Mouse (Mus musculus): ENCODE data around the gene Spag16. TPM values are rescaled to one million over a fixed set of nuclear protein-coding genes. Genes with fewer than 3 reads are reported as not detected.
"Not testable (repeated sequence)": the region's sequence is repeated elsewhere in the genome, so short reads cannot be mapped to it uniquely, and the experiment has no call there.

Gene Spag16
- total RNA-seq (2017): not detected in 3 replicates

- ATAC-seq (replicated peaks; ENCODE audit: insufficient number of reproducible peaks, low FRiP score, low TSS enrichment, poor library complexity, severe bottlenecking): no peak
These were observed at the start of gene Spag16 for GRCm38 (mm10) chr1:69826806-69827703. Gene Spag16 (plus strand): TSS chr1:69826970.

GRCm38 (mm10) chr1:69785129-69785528 is 41.6 kb upstream of the Spag16 start:
- no peak for ATAC-seq (replicated peaks; ENCODE audit: insufficient number of reproducible peaks, low FRiP score, low TSS enrichment, poor library complexity, severe bottlenecking)

GRCm38 (mm10) chr1:69786716-69787115 is 40.1 kb upstream of the Spag16 start:
- no peak for ATAC-seq (replicated peaks; ENCODE audit: insufficient number of reproducible peaks, low FRiP score, low TSS enrichment, poor library complexity, severe bottlenecking)

- ATAC-seq (replicated peaks; ENCODE audit: insufficient number of reproducible peaks, low FRiP score, low TSS enrichment, poor library complexity, severe bottlenecking): no peak
These were observed 39.4 kb upstream of the Spag16 start for GRCm38 (mm10) chr1:69787379-69787778.

GRCm38 (mm10) chr1:69790337-69791250 is 36.2 kb upstream of the Spag16 start:
- ATAC-seq (replicated peaks; ENCODE audit: insufficient number of reproducible peaks, low FRiP score, low TSS enrichment, poor library complexity, severe bottlenecking): no peak

- ATAC-seq (replicated peaks; ENCODE audit: insufficient number of reproducible peaks, low FRiP score, low TSS enrichment, poor library complexity, severe bottlenecking): no peak
These were observed 27.7 kb upstream of the Spag16 start for GRCm38 (mm10) chr1:69798948-69799565.

- no peak for ATAC-seq (replicated peaks; ENCODE audit: insufficient number of reproducible peaks, low FRiP score, low TSS enrichment, poor library complexity, severe bottlenecking)
These were observed 16.6 kb upstream of the Spag16 start for GRCm38 (mm10) chr1:69810161-69810560.

- ATAC-seq (replicated peaks; ENCODE audit: insufficient number of reproducible peaks, low FRiP score, low TSS enrichment, poor library complexity, severe bottlenecking): not testable (repeated sequence)
These were observed 1.1 kb upstream of the Spag16 start for GRCm38 (mm10) chr1:69825635-69826034.

GRCm38 (mm10) chr1:69828872-69829479 is 2.2 kb downstream of the Spag16 start:
- ATAC-seq (replicated peaks; ENCODE audit: insufficient number of reproducible peaks, low FRiP score, low TSS enrichment, poor library complexity, severe bottlenecking): no peak

- no peak for ATAC-seq (replicated peaks; ENCODE audit: insufficient number of reproducible peaks, low FRiP score, low TSS enrichment, poor library complexity, severe bottlenecking)
These were observed 3.8 kb downstream of the Spag16 start for GRCm38 (mm10) chr1:69830586-69830985.

GRCm38 (mm10) chr1:69831002-69831401 is 4.2 kb downstream of the Spag16 start:
- no peak for ATAC-seq (replicated peaks; ENCODE audit: insufficient number of reproducible peaks, low FRiP score, low TSS enrichment, poor library complexity, severe bottlenecking)

- not testable (repeated sequence) for ATAC-seq (replicated peaks; ENCODE audit: insufficient number of reproducible peaks, low FRiP score, low TSS enrichment, poor library complexity, severe bottlenecking)
These were observed 6.7 kb downstream of the Spag16 start for GRCm38 (mm10) chr1:69833476-69833875.

GRCm38 (mm10) chr1:69853436-69853835 is 26.7 kb downstream of the Spag16 start:
- no peak for ATAC-seq (replicated peaks; ENCODE audit: insufficient number of reproducible peaks, low FRiP score, low TSS enrichment, poor library complexity, severe bottlenecking)

- ATAC-seq (replicated peaks; ENCODE audit: insufficient number of reproducible peaks, low FRiP score, low TSS enrichment, poor library complexity, severe bottlenecking): no peak
These were observed 41.0 kb downstream of the Spag16 start for GRCm38 (mm10) chr1:69867776-69868175.

- ATAC-seq (replicated peaks; ENCODE audit: insufficient number of reproducible peaks, low FRiP score, low TSS enrichment, poor library complexity, severe bottlenecking): no peak
These were observed 129.8 kb downstream of the Spag16 start for GRCm38 (mm10) chr1:69956606-69957005.

GRCm38 (mm10) chr1:69996874-69997273 is 170.1 kb downstream of the Spag16 start:
- no peak for ATAC-seq (replicated peaks; ENCODE audit: insufficient number of reproducible peaks, low FRiP score, low TSS enrichment, poor library complexity, severe bottlenecking)

GRCm38 (mm10) chr1:70012991-70013390 is 186.2 kb downstream of the Spag16 start:
- no peak for ATAC-seq (replicated peaks; ENCODE audit: insufficient number of reproducible peaks, low FRiP score, low TSS enrichment, poor library complexity, severe bottlenecking)

- no peak for ATAC-seq (replicated peaks; ENCODE audit: insufficient number of reproducible peaks, low FRiP score, low TSS enrichment, poor library complexity, severe bottlenecking)
These were observed 210.6 kb downstream of the Spag16 start for GRCm38 (mm10) chr1:70037384-70037783.

GRCm38 (mm10) chr1:70067404-70067803 is 240.6 kb downstream of the Spag16 start:
- ATAC-seq (replicated peaks; ENCODE audit: insufficient number of reproducible peaks, low FRiP score, low TSS enrichment, poor library complexity, severe bottlenecking): no peak

Measured in monocyte, adult 5-6 weeks (primary cell).